Mouse (Mus musculus): ENCODE measurements around the gene Snrnp200.
"Not testable (repeated sequence)": the region's sequence is repeated elsewhere in the genome, so short reads cannot be mapped to it uniquely, and the experiment has no call there.

- TF ChIP-seq GATA1, TAL1 (IDR thresholded peaks at IDR 0.05; ENCODE audit: low read length): not testable (repeated sequence)
Observed at GRCm38 (mm10) chr2:127205936-127206335, 2.2 kb upstream of the Snrnp200 start.
